Mouse (Mus musculus): ENCODE data around the gene Eif2b2. TPM values are rescaled to one million over a fixed set of nuclear protein-coding genes. Genes with fewer than 3 reads are reported as not detected.

Eif2b2 gene
- polyA plus RNA-seq, 1 experiment from 2014 or later, result 98.9 TPM

GRCm38 (mm10) chr12:85176846-85177523 is 42.3 kb upstream of the Eif2b2 start:
- 3% methylated on average over 32 of the region's 32 CpGs for WGBS

GRCm38 (mm10) chr12:85177740-85178239 is 41.5 kb upstream of the Eif2b2 start, which contains the start of gene Pgf:
Gene Pgf (minus strand): TSS chr12:85177790.
- H3K9ac ChIP-seq (ENCODE audit: low read length), result peak within 1 kb of the TSS; percentile 44
- no peak for ATAC-seq (replicated peaks; ENCODE audit: low FRiP score)
- H3K36me3 ChIP-seq (ENCODE audit: control insufficient read depth, insufficient read depth, low read length), result no peaks in the 10 kb centered on the region
- H3K4me3 ChIP-seq (ENCODE audit: low read depth, low read length), result peak within 1 kb of the TSS; percentile 26
- H3K4me2 ChIP-seq (ENCODE audit: low read depth, low read length, severe bottlenecking), result peak within 1 kb of the TSS; percentile 48
- H3K27me3 ChIP-seq (ENCODE audit: control insufficient read depth, insufficient read depth, low read length), result peaks cover 8% of the 10 kb centered on the region
- WGBS, result 70% methylated on average over 10 of the region's 10 CpGs
- peaks cover 25% of the 10 kb centered on the region for H3K4me1 ChIP-seq (replicated peaks; ENCODE audit: control insufficient read depth, insufficient read depth, low read length)
- no peak within 1 kb of the TSS for H3K27ac ChIP-seq (ENCODE audit: low read depth, low read length)
- DNase-seq (ENCODE audit: low spot score), result no peak
- no peaks in the 10 kb centered on the region for H3K9me3 ChIP-seq (ENCODE audit: control insufficient read depth, low read length)

More at GRCm38 (mm10) chr12:85176846-85177523, 42.3 kb upstream of the Eif2b2 start:
- H3K4me2 ChIP-seq (ENCODE audit: low read depth, low read length, severe bottlenecking), result peak overlapping the region; percentile 48
- no peaks in the 10 kb centered on the region for H3K36me3 ChIP-seq (ENCODE audit: control insufficient read depth, insufficient read depth, low read length)
- peak overlapping the region; percentile 44 for H3K9ac ChIP-seq (ENCODE audit: low read length)
- peaks cover 8% of the 10 kb centered on the region for H3K27me3 ChIP-seq (ENCODE audit: control insufficient read depth, insufficient read depth, low read length)
- no peak overlapping the region for H3K27ac ChIP-seq (ENCODE audit: low read depth, low read length)
- H3K4me1 ChIP-seq (replicated peaks; ENCODE audit: control insufficient read depth, insufficient read depth, low read length), result peaks cover 20% of the 10 kb centered on the region
- DNase-seq (ENCODE audit: low spot score) (peak; percentile 70), ATAC-seq (replicated peaks; ENCODE audit: low FRiP score) (no peak)
- H3K9me3 ChIP-seq (ENCODE audit: control insufficient read depth, low read length), result no peaks in the 10 kb centered on the region
- H3K4me3 ChIP-seq (ENCODE audit: low read depth, low read length), result peak overlapping the region; percentile 26

DNA sequence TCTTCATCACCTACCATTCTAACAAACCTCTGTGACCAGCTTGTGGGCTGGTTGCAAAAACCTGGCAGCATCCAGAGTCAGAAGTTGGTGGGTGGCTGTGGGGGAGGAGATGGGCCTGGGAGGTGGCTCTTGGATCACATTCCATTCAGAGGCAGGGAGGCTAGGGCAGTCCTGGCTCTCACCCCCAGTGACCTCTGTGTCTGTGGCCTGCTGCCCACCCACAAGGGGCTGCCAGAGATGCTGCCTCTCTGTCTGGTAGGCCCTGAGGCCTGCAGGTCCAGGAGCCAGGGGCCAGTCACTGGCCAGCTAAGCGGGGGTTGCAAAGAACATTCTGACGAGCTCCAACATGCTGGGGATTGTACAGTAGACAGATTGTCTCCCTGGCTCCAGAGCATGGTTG is 41.0 kb upstream of the Eif2b2 start:
- WGBS, result 73% methylated on average over 2 of the region's 2 CpGs

DNA sequence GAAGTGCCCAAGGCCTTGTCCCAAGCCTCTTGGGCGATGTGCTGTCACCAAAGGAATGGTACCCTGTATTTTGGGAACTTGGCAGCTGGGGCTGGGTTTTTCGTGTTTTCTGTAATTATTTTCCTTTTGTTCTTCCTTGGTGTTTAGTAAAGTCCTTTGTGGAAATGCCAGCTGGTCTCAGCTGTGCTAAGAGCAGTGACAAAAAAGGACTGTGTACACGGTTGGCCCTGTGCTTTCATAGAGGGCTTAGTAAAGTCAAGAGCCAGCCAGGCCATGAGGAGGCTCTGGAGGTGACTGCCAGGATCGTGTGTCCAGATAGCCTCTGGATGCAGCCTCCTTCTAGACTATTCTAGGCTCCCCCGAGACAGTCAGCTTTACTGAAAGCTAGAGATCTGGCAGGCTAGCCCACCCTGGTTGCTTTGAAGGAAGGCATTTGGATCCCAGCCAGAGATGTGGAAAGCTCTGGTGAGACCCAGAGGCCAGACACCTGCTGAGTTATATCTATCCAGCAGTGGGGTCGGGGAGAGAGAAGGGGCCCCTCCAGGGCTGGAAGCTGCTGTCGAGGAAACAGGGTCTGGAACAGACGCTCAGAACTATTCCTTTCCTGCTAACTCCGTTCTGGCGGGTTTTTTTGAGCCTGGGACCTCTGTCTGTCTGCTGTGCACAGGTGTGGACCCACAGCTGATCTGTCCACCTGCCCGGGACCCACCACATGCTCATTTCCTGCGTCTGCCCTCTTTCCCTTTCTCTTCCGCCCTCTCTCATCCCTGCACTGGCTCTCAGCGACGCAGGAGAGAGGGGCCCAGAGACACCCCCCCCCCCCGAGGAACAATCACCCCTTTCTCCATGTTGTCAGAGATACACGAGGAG is 37.6 kb upstream of the Eif2b2 start:
- Histone ChIP-seq H3K36me3 (ENCODE audit: control insufficient read depth, insufficient read depth, low read length) (no peaks in the 10 kb centered on the region), H3K4me3 (ENCODE audit: low read depth, low read length) (no peak overlapping the region), H3K9me3 (ENCODE audit: control insufficient read depth, low read length) (no peaks in the 10 kb centered on the region), H3K4me2 (ENCODE audit: low read depth, low read length, severe bottlenecking) (no peak overlapping the region), H3K27me3 (ENCODE audit: control insufficient read depth, insufficient read depth, low read length) (peaks cover 7% of the 10 kb centered on the region), H3K4me1 (replicated peaks; ENCODE audit: control insufficient read depth, insufficient read depth, low read length) (peaks cover 11% of the 10 kb centered on the region), H3K27ac (ENCODE audit: low read depth, low read length) (no peak overlapping the region), H3K9ac (ENCODE audit: low read length) (no peak overlapping the region)
- DNase-seq (ENCODE audit: low spot score) (no peak), ATAC-seq (replicated peaks; ENCODE audit: low FRiP score) (no peak)
- 39% methylated on average over 17 of the region's 17 CpGs for WGBS

More for the DNA sequence above, 41.0 kb upstream of the Eif2b2 start:
- H3K9me3 ChIP-seq (ENCODE audit: control insufficient read depth, low read length), result no peaks in the 10 kb centered on the region
- H3K9ac ChIP-seq (ENCODE audit: low read length), result no peak overlapping the region
- H3K4me1 ChIP-seq (replicated peaks; ENCODE audit: control insufficient read depth, insufficient read depth, low read length), result peaks cover 25% of the 10 kb centered on the region
- H3K27ac ChIP-seq (ENCODE audit: low read depth, low read length), result no peak overlapping the region
- ATAC-seq (replicated peaks; ENCODE audit: low FRiP score) (no peak), DNase-seq (ENCODE audit: low spot score) (no peak)
- peaks cover 9% of the 10 kb centered on the region for H3K27me3 ChIP-seq (ENCODE audit: control insufficient read depth, insufficient read depth, low read length)
- H3K36me3 ChIP-seq (ENCODE audit: control insufficient read depth, insufficient read depth, low read length), result no peaks in the 10 kb centered on the region
- H3K4me3 ChIP-seq (ENCODE audit: low read depth, low read length), result no peak overlapping the region
- H3K4me2 ChIP-seq (ENCODE audit: low read depth, low read length, severe bottlenecking), result no peak overlapping the region

GRCm38 (mm10) chr12:85182345-85182643 is 37.0 kb upstream of the Eif2b2 start:
- ATAC-seq (replicated peaks; ENCODE audit: low FRiP score) (no peak), DNase-seq (ENCODE audit: low spot score) (no peak)
- Histone ChIP-seq H3K4me1 (replicated peaks; ENCODE audit: control insufficient read depth, insufficient read depth, low read length) (peaks cover 7% of the 10 kb centered on the region; the same call in 1 of the 2 replicates), H3K9ac (ENCODE audit: low read length) (no peak overlapping the region), H3K4me2 (ENCODE audit: low read depth, low read length, severe bottlenecking) (no peak overlapping the region), H3K27me3 (ENCODE audit: control insufficient read depth, insufficient read depth, low read length) (peaks cover 5% of the 10 kb centered on the region), H3K4me3 (ENCODE audit: low read depth, low read length) (no peak overlapping the region), H3K9me3 (ENCODE audit: control insufficient read depth, low read length) (no peaks in the 10 kb centered on the region), H3K27ac (ENCODE audit: low read depth, low read length) (no peak overlapping the region), H3K36me3 (ENCODE audit: control insufficient read depth, insufficient read depth, low read length) (no peaks in the 10 kb centered on the region)
- WGBS, result 12% methylated on average over 8 of the region's 8 CpGs

DNA sequence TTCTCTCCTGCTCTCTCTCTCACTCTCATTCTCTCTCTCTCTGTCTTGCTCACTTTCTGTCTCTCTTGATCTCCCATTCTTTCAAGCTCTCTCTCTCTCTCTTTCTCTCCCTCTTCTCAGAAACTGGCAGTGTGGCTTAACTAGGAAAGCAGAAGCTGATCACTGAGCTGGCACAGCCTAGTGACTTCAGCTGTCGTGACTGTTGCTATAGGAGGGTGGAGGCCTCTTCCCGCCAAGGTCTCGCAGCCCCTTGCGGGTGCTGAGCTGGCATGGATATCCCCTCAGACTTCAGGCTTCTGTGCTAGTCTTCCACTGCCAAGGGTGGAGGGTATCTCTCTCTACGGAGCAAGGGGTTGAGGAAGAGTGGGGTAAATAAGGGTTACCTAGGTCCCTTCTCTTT is 36.4 kb upstream of the Eif2b2 start:
- Histone ChIP-seq H3K27me3 (ENCODE audit: control insufficient read depth, insufficient read depth, low read length) (peaks cover 2% of the 10 kb centered on the region), H3K4me2 (ENCODE audit: low read depth, low read length, severe bottlenecking) (no peak overlapping the region), H3K27ac (ENCODE audit: low read depth, low read length) (no peak overlapping the region), H3K9me3 (ENCODE audit: control insufficient read depth, low read length) (no peaks in the 10 kb centered on the region), H3K4me1 (replicated peaks; ENCODE audit: control insufficient read depth, insufficient read depth, low read length) (peaks cover 7% of the 10 kb centered on the region; the same call in 1 of the 2 replicates), H3K9ac (ENCODE audit: low read length) (no peak overlapping the region), H3K36me3 (ENCODE audit: control insufficient read depth, insufficient read depth, low read length) (no peaks in the 10 kb centered on the region), H3K4me3 (ENCODE audit: low read depth, low read length) (no peak overlapping the region)
- ATAC-seq (replicated peaks; ENCODE audit: low FRiP score) (no peak), DNase-seq (ENCODE audit: low spot score) (no peak)
- 71% methylated on average over 5 of the region's 5 CpGs for WGBS

GRCm38 (mm10) chr12:85184118-85184517 is 35.2 kb upstream of the Eif2b2 start:
- peaks cover 7% of the 10 kb centered on the region; the same call in 1 of the 2 replicates for H3K4me1 ChIP-seq (replicated peaks; ENCODE audit: control insufficient read depth, insufficient read depth, low read length)
- WGBS, result 64% methylated on average over 5 of the region's 5 CpGs
- no peaks in the 10 kb centered on the region for H3K36me3 ChIP-seq (ENCODE audit: control insufficient read depth, insufficient read depth, low read length)
- DNase-seq (ENCODE audit: low spot score) (no peak), ATAC-seq (replicated peaks; ENCODE audit: low FRiP score) (no peak)
- H3K4me2 ChIP-seq (ENCODE audit: low read depth, low read length, severe bottlenecking), result no peak overlapping the region
- no peaks in the 10 kb centered on the region for H3K9me3 ChIP-seq (ENCODE audit: control insufficient read depth, low read length)
- no peak overlapping the region for H3K4me3 ChIP-seq (ENCODE audit: low read depth, low read length)
- H3K27ac ChIP-seq (ENCODE audit: low read depth, low read length), result no peak overlapping the region
- H3K27me3 ChIP-seq (ENCODE audit: control insufficient read depth, insufficient read depth, low read length), result peaks cover 2% of the 10 kb centered on the region
- H3K9ac ChIP-seq (ENCODE audit: low read length), result no peak overlapping the region

DNA sequence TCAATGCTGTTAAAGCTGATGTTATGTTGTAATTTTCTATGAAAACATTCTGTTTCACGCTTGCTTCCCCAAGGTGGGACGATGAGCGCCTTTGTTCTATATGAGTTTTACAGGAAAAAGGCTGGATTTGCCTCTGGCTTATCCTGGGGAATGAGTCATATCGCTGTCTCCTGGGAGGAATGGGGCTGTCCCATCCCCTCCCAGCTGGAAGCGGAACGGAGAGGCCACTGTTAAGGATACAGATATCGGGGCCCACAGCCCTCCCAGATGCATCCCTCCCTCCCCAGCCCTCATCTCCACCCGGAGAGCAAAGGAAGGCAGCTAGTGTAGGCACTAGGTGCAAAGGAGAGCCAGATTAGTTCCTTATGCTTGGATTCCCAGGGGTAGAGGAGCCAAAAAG is 33.5 kb upstream of the Eif2b2 start:
- Histone ChIP-seq H3K36me3 (ENCODE audit: control insufficient read depth, insufficient read depth, low read length) (no peaks in the 10 kb centered on the region), H3K4me2 (ENCODE audit: low read depth, low read length, severe bottlenecking) (no peak overlapping the region), H3K27ac (ENCODE audit: low read depth, low read length) (no peak overlapping the region), H3K9me3 (ENCODE audit: control insufficient read depth, low read length) (no peaks in the 10 kb centered on the region), H3K4me1 (replicated peaks; ENCODE audit: control insufficient read depth, insufficient read depth, low read length) (peaks cover 7% of the 10 kb centered on the region; the same call in 1 of the 2 replicates), H3K9ac (ENCODE audit: low read length) (no peak overlapping the region), H3K27me3 (ENCODE audit: control insufficient read depth, insufficient read depth, low read length) (peaks cover 2% of the 10 kb centered on the region), H3K4me3 (ENCODE audit: low read depth, low read length) (no peak overlapping the region)
- WGBS, result 70% methylated on average over 8 of the region's 8 CpGs
- ATAC-seq (replicated peaks; ENCODE audit: low FRiP score) (no peak), DNase-seq (ENCODE audit: low spot score) (no peak)

Measured in forebrain, embryonic 11.5 days (tissue).